Mouse (Mus musculus): ENCODE data around the gene Tm4sf4.

Gene Tm4sf4

DNA sequence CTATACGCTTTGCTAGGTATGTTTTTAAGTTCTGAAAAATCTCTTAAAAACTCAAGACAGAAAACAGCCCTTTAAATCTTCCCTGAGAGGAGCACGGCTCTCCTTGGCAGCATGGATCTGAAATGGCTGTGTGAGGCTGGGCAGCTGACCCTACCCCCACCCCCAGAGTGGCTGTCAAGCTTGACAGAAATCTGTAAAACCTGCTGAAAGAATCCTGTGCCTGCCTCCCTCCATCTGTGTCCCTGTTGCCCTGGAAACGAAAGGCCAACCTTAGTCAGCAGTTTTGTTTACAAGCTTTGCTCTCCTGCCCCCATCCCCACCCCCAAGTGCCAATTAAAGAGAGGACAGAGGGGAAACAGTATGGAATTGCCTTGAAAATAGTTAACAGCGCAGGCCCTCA lies 47.3 kb downstream of the Tm4sf4 start:
- intact Hi-C loops (cut with DNase I): no loop called here

DNA sequence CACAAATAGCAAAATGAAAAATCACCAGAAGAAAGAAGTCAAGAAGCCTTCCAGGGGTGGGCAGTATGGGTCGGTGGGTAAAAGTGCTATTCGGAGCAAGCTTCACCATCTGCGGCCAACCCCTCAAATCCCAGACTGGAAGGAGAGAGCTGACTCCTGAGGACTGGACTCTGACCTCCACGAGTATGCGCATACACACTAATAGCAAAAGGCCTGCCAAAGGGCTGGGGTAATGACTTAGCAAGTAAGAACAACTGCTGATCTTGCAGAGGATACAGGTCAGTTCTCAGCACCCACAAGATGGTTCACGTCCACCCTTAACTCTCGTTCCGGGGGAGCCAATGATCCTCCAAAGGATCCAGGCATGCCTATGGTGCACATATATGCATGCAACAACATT lies 49.3 kb downstream of the Tm4sf4 start:
- intact Hi-C loops (cut with DNase I): no loop called here

DNA sequence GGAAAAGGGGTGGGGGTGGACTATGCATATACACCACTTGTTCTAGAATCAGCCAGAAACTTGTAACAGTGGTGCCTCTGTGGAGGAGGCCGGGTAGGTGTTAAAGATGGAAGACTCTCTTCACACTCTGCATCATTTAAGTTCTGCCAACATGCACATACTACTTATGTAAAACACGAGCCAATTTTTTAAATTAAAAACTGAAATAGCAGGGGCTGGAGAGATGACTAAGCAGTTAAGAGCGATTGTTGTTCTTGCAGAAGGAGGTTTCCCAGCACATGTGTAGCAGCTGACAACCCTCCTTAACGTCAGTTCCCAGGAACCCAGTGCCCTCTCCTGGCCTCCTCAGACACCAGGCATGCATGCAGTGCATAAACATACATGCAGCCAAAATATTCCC lies 55.5 kb downstream of the Tm4sf4 start:
- intact Hi-C loops (cut with DNase I): no loop called here

DNA sequence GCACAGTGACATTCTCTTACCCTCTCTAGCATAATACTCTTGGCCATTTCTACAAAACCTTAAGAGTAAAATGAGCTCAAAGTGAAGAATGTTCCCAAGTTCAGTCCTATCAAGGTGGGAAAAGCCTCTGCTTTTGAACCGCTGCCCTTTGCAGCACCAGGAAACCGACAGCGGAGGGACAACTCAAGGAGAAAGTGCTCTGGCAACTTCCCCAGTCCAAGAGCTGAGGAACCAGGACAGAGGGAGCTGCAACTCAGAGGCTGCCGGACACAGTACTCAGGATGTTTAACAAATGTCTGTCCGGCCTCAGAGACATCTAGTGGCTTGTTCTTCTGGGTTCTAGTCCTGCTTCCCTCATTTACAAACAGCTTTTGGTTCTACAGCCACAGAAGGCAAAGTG lies 56.9 kb downstream of the Tm4sf4 start:
- intact Hi-C loops (cut with DNase I): no loop called here

DNA sequence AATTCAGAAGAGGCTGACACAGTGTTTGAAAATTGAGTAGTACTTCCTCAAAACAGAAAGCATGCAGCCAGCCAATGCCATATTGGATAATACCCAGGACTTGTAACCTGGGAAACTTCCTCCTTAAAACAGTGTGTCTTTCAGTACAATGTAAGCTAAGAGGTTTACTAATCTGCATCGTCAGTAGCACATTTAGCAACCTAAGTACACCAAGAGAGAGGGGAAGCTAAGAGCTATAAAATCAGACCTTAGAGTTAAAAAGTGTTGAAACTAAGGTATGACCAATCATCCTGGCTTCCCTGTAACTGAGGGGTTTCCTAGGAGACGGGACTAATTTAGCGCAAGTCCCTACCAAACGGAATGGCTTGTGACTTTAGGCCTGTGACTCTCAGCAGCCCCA lies 61.0 kb downstream of the Tm4sf4 start:
- intact Hi-C loops (cut with DNase I): loop anchor here (2.0 kb wide), 1 partner anchor 89 kb away; the partner anchor contains the start of gene Wwtr1

- intact Hi-C loops (cut with DNase I): loop anchor here (2.0 kb wide), 1 partner anchor 87 kb away; the partner anchor contains the start of gene Wwtr1
Observed at GRCm38 (mm10) chr3:57487455-57488153, 62.5 kb downstream of the Tm4sf4 start.

Data from adrenal gland (tissue).